Mouse (Mus musculus) adrenal gland (tissue): ENCODE measurements around the gene Rgl2.

Experiments used
- intact Hi-C: fragments of 180-260 bp; cut with DNase I; formaldehyde crosslinking; loops from one replicate; pipeline ENCODE4 v1.15.1; 2025

The Rgl2 gene

GRCm38 (mm10) chr17:33921361-33921760 lies 8.0 kb upstream of the Rgl2 start:
- intact Hi-C loops, result no loop called here

DNA sequence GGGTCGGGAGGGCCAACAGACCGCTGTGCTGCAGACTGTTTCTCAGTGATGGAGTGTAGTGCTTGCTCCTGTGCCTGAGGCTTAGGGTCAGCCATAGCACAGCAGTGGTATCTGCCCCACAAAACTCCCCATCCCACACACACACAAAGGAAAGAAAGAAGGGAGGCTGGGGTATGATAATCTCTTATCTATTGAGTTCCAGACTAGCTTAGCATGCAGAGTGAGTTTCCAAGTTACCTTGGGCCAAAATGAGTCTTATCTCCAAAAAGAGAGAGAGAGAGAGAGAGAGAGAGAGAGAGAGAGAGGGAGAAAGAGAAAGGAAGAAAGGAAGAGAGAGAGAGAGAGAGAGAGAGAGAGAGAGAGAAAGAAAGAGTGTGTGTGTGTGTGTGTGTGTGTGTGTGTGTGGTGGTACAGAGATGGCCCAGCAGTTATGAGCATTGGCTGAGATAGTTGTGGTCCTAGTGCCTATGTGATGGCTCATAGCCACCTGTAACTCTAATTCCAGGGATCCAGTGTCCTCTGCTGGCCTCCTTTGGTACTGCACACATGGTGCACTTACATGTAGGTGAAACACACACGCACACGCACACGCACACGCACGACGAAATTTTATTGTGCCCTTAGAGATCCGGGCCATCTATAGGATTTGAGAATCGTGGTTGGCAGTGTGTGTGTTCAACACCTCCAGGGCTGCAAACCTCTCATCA lies 4.6 kb upstream of the Rgl2 start:
- intact Hi-C loops, result no loop called here

DNA sequence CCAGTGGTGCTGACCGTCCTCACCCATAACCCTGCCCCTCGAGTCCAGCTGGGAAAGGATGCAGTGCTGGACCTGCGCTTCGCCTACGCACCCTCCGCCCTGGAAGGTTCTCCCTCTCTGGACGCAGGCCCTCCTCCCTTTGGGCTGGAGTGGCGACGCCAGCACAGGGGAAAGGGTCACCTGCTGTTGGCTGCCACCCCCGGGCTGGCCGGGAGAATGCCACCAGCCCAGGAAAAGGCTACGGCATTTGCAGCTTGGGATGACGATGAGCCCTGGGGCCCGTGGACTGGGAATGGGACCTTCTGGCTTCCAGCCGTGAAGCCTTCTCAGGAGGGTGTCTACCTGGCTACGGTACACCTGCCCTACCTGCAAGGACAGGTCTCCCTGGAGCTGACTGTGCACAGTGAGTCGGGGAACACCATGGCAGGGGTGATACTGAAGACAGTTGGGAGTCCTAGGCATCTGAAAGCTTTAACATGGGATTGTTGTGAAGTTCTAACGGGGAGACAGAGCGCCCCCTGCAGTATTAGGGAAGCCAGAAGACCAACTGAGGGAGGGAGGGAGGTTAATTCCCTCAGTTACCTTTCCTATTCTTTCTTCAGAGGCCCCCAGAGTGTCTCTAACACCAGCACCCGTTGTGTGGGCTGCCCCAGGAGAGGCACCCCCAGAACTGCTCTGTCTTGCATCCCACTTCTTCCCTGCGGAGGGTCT lies 3.8 kb upstream of the Rgl2 start:
- intact Hi-C loops, result no loop called here

DNA sequence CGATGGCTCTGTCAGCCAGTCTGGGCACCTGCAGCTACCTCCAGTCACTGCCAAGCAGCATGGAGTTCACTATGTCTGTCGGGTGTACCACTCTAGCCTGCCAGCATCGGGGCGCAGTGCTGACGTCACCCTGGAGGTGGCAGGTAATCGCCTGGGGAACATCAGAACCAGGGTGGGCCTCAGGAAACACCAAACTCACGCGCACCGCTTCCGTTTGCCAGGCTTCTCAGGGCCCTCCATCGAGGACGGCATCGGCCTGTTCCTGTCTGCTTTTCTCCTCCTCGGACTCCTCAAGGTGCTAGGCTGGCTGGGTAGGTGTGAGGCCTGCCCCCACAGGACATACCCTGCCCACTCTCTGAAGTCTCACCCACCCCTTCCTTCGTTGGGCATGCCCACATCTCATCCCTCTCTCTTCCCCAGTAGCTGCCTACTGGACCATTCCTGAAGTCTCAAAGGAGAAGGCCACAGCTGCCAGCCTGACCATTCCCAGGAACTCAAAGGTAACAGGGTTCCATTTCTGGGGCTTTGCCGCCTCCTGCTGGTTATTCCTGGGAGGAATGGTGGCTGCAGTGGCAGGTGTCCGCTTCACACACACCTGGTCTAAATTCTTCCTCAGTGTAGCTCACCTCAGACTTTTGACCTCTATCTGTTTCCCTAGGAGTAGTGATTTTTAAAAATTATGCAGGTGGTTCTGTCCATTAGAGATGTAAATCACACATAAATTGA lies 3.0 kb upstream of the Rgl2 start:
- intact Hi-C loops, result no loop called here

- intact Hi-C loops, result no loop called here
Measured at GRCm38 (mm10) chr17:33928251-33928947, 944 bp upstream of the Rgl2 start.

GRCm38 (mm10) chr17:33930280-33931158 lies 1.2 kb downstream of the Rgl2 start:
- intact Hi-C loops, result no loop called here

GRCm38 (mm10) chr17:33931159-33931866 lies 2.0 kb downstream of the Rgl2 start:
- intact Hi-C loops, result no loop called here

- intact Hi-C loops, result no loop called here
Measured at GRCm38 (mm10) chr17:33931947-33932346, 2.6 kb downstream of the Rgl2 start.

DNA sequence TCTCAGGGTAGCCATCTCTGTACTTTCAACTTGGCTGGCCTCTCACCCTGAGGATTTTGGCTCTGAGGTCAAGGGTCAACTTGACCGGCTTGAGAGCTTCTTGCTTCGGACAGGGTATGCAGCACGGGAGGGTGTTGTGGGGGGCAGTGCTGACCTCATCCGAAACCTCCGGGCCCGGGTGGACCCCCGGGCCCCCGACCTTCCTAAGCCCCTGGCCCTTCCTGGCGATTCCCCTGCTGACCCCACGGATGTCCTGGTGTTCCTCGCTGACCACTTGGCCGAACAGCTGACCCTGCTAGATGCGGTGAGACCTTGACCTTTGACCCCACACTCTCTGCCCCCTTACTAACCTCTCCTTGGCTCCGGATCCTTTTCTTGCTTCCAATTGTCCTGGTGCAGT lies 3.1 kb downstream of the Rgl2 start:
- intact Hi-C loops, result no loop called here

DNA sequence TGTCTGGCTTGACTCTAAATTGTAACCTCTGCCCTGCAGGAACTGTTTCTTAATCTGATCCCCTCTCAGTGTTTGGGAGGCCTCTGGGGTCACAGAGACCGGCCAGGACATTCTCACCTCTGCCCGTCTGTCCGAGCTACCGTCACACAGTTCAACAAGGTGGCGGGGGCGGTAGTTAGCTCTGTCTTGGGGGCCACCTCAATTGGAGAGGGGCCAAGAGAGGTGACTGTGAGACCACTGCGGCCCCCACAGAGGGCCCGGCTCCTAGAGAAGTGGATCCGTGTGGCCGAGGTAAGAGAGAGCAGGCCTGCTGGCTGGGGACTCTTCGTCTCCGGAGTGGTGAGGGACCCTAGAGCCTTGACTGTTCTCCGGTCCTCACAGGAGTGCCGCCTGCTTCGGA lies 3.6 kb downstream of the Rgl2 start:
- intact Hi-C loops, result no loop called here

DNA sequence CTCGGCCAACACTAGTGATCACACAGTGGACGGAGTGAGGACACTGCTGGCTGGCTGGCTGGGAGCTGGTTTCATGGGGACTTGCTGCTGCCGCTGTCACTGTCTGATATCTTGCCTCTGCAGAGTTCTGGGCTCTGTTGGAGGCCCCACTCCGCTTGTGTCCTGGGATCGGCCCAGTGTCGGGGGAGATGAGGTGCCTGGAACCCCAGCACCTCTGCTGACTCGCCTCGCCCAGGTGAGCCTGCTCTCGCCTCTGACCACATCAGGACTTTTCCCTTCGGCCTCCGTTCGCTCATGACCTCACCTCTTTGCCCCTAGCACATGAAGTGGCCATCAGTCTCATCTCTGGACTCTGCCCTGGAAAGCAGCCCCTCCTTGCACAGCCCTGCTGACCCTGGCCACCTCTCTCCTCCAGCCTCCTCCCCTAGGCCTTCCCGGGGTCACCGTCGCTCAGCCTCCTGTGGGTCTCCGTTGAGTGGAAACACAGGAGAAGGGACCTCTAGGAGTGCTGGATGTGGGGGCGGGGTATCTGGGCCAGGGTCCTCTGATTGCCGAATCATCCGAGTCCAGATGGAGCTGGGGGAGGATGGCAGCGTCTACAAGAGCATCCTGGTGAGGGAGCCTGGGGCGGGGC lies 6.2 kb downstream of the Rgl2 start:
- intact Hi-C loops, result no loop called here

DNA sequence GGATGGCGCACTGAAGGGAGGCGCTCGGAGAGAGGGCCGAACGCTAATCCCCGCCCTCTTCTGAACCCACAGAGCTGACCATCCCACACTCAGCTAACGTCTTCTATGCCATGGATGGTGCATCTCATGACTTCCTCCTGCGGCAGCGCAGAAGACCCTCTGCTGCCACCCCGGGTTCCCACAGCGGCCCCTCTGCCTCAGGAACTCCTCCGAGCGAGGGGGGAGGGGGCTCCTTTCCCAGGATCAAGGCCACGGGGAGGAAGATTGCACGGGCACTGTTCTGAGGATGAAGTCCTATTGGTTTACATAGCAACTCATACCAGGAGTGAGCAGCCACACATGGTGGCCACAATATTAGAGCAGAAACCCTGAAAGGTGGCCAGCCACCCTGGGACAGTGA lies 7.7 kb downstream of the Rgl2 start:
- intact Hi-C loops, result no loop called here

- intact Hi-C loops, result no loop called here
Measured at GRCm38 (mm10) chr17:33938783-33939182, 9.4 kb downstream of the Rgl2 start.

DNA sequence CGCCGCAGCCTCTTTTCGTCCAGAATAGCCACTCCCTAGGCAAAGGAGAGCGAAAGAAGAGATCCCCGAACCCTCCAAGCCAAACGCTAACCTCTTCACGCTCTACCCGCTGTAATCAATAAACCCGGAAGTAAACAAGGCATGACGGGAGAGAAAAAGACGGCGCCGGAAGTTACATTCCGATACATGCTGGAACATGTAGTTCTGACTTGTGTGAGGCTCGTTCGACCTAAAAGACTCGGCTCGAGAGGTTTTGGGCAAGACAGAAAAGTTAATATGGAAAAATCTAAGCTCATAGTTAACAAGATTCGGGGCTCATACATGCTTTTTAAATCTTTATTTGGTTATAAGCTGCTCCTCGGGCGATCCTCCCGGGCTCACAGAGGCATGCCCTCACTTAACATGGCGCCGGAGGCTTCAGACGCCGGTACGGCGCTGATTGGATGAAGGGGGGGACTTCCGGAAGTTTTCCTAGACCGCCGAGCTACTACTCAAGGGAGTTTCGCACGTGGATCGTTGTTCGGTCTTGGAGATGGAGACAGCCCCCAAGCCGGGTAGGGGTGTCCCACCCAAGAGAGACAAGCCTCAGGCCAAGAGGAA lies 11.0 kb downstream of the Rgl2 start, which contains the start of the genes Pfdn6 and Wdr46:
Pfdn6 (minus strand) TSS at position 138 of the 600 bp plus-strand sequence.
Wdr46 (plus strand) TSS at position 455 of the 600 bp plus-strand sequence.
- intact Hi-C loops, result no loop called here

- intact Hi-C loops, result no loop called here
Measured at GRCm38 (mm10) chr17:33940981-33941380, 11.6 kb downstream of the Rgl2 start.

DNA sequence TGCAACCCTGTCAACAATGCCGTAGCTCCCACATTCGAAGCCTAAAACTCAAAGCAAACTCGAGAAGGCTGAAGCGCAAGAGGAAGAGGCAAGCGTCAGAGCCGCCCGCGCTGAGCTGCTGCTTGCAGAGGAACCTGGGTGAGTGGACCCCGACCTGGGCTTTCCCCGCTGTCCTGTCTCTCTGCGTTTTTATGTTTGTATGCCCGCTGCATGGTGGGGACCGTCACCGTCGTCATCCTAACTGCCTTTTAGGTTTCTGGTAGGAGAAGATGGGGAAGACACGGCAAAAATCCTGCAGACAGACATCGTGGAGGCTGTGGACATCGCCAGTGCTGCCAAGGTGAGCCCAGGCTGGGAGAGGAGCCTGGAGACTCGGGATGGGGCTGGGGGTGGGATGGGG lies 12.0 kb downstream of the Rgl2 start:
- intact Hi-C loops, result no loop called here

GRCm38 (mm10) chr17:33943454-33943853 lies 14.1 kb downstream of the Rgl2 start:
- intact Hi-C loops, result no loop called here

- intact Hi-C loops, result no loop called here
Measured at GRCm38 (mm10) chr17:33947430-33948089, 18.2 kb downstream of the Rgl2 start.
